Mouse (Mus musculus): Measurements from ENCODE around the gene Tnk1.
"Not testable (repeated sequence)": the region's sequence is repeated elsewhere in the genome, so short reads cannot be mapped to it uniquely, and the experiment has no call there.

The Tnk1 gene

GRCm38 (mm10) chr11:69878399-69878798, 19.9 kb upstream of the Tnk1 start:
- no peak for DNase-seq

GRCm38 (mm10) chr11:69877878-69878277, 19.3 kb upstream of the Tnk1 start, which contains the start of gene Tmem95:
Gene Tmem95, minus strand, starts transcription at chr11:69878018.
- no peak for DNase-seq

- peak; percentile 91 for DNase-seq
These were observed 18.3 kb upstream of the Tnk1 start for GRCm38 (mm10) chr11:69876867-69877266.

- DNase-seq, result no peak
These were observed 17.7 kb upstream of the Tnk1 start for GRCm38 (mm10) chr11:69876186-69876585.

GRCm38 (mm10) chr11:69872451-69872850, 13.9 kb upstream of the Tnk1 start:
- no peak for DNase-seq

- DNase-seq, result no peak
These were observed 13.3 kb upstream of the Tnk1 start for GRCm38 (mm10) chr11:69871822-69872221.

- DNase-seq, result no peak
These were observed 11.9 kb upstream of the Tnk1 start for GRCm38 (mm10) chr11:69870289-69871069.

- no peak for DNase-seq
These were observed 8.8 kb upstream of the Tnk1 start for GRCm38 (mm10) chr11:69867335-69867734.

GRCm38 (mm10) chr11:69865561-69865960, 7.0 kb upstream of the Tnk1 start:
- no peak for DNase-seq

GRCm38 (mm10) chr11:69864138-69864860, 5.8 kb upstream of the Tnk1 start:
- peak; percentile 58 for DNase-seq

- DNase-seq, result not testable (repeated sequence)
These were observed 5.2 kb upstream of the Tnk1 start for GRCm38 (mm10) chr11:69863729-69864128.

GRCm38 (mm10) chr11:69855347-69855746, 3.2 kb downstream of the Tnk1 start:
- peak; percentile 85 for DNase-seq

- DNase-seq, result no peak
These were observed 3.9 kb downstream of the Tnk1 start for GRCm38 (mm10) chr11:69854680-69855079.

- peak; percentile 93 for DNase-seq
These were observed 4.5 kb downstream of the Tnk1 start for GRCm38 (mm10) chr11:69853994-69854393.

GRCm38 (mm10) chr11:69850754-69851153, 7.8 kb downstream of the Tnk1 start:
- DNase-seq, result no peak

- no peak for DNase-seq
These were observed 8.6 kb downstream of the Tnk1 start for GRCm38 (mm10) chr11:69849884-69850283.

- no peak for DNase-seq
These were observed 9.4 kb downstream of the Tnk1 start for GRCm38 (mm10) chr11:69849128-69849527.

GRCm38 (mm10) chr11:69848021-69848420, 10.5 kb downstream of the Tnk1 start:
- no peak for DNase-seq

- DNase-seq, result peak; percentile 85
These were observed 11.5 kb downstream of the Tnk1 start for GRCm38 (mm10) chr11:69846738-69847688.

GRCm38 (mm10) chr11:69846198-69846680, 12.3 kb downstream of the Tnk1 start, which contains the start of gene Plscr3:
Gene Plscr3, plus strand, starts transcription at chr11:69846376.
- DNase-seq, result peak; percentile 95

- peak; percentile 45 for DNase-seq
These were observed 19.8 kb downstream of the Tnk1 start for GRCm38 (mm10) chr11:69838714-69839104.

GRCm38 (mm10) chr11:69837952-69838713, 20.4 kb downstream of the Tnk1 start, which contains the start of gene Tmem256:
Gene Tmem256, plus strand, starts transcription at chr11:69838514.
- peak; percentile 95 for DNase-seq
